Mouse (Mus musculus): ENCODE results near the gene Cdk1.

Cdk1 gene

DNA sequence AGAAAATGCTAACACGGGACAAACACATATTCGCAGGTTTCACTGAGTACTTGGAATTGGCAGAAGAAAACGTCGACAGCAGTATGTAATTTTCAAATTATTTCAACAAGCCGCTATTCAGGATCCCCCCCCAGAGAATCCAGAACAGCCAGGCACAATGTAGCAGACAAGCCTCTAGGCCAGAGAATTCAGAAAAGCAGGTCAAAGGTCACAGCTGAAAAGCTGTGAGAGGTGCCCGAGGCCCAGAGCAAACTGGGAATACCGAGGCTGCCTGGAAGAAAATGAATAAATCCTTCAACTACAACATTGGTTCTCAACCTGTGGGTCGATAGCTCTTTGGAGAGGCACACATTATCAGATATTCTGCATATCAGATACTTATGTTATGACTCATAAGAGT, 4.5 kb downstream of the Cdk1 start:
- DNase-seq (ENCODE audit: low read depth, low spot score): no peak

- no peak for DNase-seq (ENCODE audit: low read depth, low spot score)
Observed at GRCm38 (mm10) chr10:69342328-69342727, 10.4 kb downstream of the Cdk1 start.

DNA sequence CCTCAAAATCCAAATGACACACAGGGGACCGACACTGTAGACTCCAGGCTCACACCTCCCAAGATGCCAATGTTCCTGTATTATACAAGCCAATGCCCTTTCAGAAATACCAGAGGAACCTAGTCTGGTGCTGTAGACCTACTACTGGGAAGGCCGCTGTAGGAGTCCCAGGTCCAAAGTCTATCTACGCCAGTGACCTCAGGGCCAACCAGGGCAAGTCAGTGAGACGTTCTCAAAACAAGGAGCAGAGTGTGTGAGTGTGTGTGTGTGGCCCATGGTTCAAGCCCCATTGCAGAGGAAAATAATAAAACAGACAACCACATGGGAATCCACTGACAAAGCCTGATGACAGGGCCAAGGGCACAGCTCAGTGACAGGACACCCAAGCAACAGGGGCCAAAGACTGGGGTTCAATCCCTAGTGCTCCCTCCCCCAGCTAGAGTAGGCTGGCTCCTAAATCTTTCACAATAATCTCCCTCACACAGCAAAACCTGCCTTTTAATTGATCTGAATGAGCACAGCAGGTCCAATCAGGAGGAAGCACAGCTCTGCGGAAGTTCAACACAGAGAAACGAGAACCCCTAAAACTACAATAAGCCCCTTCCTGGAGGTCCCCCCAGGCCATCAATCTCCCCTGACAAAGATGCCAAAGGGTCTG, 11.0 kb downstream of the Cdk1 start:
- DNase-seq (ENCODE audit: low read depth, low spot score): no peak

- DNase-seq (ENCODE audit: low read depth, low spot score): no peak
Observed at GRCm38 (mm10) chr10:69340001-69340400, 12.7 kb downstream of the Cdk1 start.

DNA sequence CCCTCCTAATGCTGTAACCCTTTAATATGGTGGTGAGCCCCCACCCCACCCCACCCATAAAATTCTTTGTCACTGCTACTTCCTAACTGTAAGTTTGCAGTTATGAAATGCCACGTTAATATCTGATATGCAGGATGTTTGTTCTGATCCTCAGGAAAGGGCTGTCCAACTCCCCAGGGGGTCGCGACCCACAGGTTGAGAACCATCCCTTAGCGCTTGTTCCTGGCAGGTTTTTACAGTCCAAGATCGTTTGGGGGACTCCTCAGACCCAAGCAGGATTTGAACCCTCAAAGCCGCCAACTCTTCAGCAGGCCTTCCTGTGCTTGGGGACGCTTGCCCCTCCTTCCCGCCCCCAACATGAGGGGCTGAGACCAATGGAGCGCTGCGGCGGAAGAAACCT, 16.5 kb downstream of the Cdk1 start:
- no peak for DNase-seq (ENCODE audit: low read depth, low spot score)

GRCm38 (mm10) chr10:69335611-69336010, 17.1 kb downstream of the Cdk1 start:
- no peak for DNase-seq (ENCODE audit: low read depth, low spot score)

- no peak for DNase-seq (ENCODE audit: low read depth, low spot score)
Observed at GRCm38 (mm10) chr10:69335195-69335536, 17.6 kb downstream of the Cdk1 start.

DNA sequence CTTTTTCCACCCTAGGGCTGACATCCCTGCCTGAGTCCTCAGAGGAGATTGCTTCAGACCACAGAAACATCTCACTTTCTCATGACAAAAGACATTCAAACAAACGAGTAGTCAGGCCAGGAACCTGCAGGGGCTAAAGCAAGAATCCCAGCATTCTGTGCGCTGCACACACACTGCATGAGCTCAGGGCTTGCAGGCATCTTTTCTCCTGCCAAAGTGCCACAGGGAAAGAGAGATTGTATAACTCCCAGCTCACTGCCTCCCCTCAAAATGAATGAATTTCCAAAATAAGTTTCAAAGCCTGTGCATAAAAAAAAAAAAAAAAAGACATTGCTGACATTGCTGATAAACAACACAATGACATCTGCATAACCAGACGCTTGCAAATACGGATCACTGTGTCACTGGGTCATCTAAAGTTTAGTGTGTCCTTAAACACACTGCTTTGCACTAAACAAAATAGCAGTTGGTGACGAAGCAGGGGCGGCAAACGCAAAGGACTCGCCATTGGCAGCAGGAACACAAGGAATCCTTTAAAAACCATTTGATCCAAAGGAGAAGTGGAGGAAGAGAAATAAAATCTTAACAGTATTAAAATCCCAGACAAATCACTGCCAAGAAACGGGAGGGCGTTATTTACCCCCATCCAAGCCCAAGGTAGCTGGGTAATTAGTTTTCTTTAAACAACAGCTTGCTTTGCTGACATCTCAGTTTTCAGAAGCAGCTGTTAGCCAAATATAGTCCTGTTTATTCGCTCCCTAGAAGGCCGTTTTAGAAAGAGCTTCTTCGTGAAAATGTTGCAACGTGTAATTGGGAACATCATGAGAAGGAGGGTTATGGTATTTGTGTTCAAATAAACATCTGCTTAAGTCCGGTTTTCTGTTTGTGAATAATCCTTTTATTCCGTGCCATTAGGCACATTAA, 18.2 kb downstream of the Cdk1 start:
- no peak for DNase-seq (ENCODE audit: low read depth, low spot score)

DNA sequence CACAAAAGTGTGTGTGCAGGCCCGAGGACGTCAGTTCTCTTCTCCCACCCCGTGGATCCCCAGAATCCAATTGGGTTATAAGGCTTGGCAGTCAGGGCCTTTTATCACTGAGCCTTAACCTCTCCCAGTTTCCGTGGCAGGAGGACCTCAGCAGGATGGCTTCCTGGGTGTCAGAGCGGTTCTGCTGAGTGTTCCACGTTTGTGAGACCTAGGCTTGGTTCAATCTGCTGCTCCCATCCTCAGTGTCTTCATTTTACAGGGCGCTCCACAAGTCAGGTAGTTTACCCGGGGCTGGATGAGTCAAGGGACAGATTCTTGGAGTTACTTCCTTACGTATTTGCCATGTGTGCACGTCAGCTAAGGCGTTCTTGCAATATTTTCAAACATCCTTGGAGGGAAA, 19.5 kb downstream of the Cdk1 start:
- no peak for DNase-seq (ENCODE audit: low read depth, low spot score)

DNA sequence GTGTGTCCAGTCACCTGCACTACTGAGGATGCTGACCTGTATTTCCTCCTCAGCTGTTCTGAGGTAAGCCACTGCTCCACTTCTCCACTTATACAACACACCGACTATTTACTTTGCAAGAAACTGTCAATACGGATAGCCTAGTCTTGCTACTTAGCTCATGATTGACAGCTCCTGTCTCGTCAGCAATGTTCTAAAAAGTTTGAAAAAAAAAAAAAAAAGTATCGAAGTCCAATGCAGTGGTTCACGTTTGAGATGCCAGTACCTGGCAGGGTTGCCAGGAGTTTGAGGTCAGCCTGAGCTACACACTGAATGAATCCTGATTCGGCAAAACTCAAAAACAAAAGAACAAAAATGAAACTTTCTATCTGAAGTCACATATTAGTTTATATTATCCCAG, 21.5 kb downstream of the Cdk1 start:
- DNase-seq (ENCODE audit: low read depth, low spot score): no peak

- no peak for DNase-seq (ENCODE audit: low read depth, low spot score)
Observed at GRCm38 (mm10) chr10:69328656-69329046, 24.1 kb downstream of the Cdk1 start.

- DNase-seq (ENCODE audit: low read depth, low spot score): no peak
Observed at GRCm38 (mm10) chr10:69328029-69328655, 24.6 kb downstream of the Cdk1 start.

- DNase-seq (ENCODE audit: low read depth, low spot score): no peak
Observed at GRCm38 (mm10) chr10:69327362-69327761, 25.4 kb downstream of the Cdk1 start.

GRCm38 (mm10) chr10:69326433-69326832, 26.3 kb downstream of the Cdk1 start:
- DNase-seq (ENCODE audit: low read depth, low spot score): no peak

DNA sequence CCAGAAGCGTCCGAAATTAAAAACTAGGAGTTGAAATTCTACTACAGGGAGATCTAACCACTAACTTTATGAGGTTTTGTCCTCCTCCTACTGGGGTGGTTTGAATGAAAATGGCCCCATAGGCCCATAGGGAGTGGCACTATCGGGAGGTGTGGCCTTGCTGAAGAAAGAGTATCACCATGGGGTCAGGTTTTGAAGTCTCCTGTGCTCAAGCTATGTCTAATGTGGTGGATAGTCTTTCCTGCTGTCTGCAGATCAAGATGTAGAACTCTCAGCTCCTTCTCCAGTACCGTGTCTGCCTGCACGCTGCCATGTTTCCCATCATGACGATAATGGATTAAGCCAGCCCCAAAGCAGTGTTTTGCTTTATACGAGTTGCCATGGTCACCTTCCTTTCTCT, 27.9 kb downstream of the Cdk1 start:
- DNase-seq (ENCODE audit: low read depth, low spot score): no peak

GRCm38 (mm10) chr10:69323986-69324385, 28.8 kb downstream of the Cdk1 start:
- no peak for DNase-seq (ENCODE audit: low read depth, low spot score)

- no peak for DNase-seq (ENCODE audit: low read depth, low spot score)
Observed at GRCm38 (mm10) chr10:69321519-69322035, 31.2 kb downstream of the Cdk1 start.

- DNase-seq (ENCODE audit: low read depth, low spot score): peak; percentile 71
Observed at GRCm38 (mm10) chr10:69320667-69321518, 31.8 kb downstream of the Cdk1 start.

- no peak for DNase-seq (ENCODE audit: low read depth, low spot score)
Observed at GRCm38 (mm10) chr10:69318514-69318913, 34.2 kb downstream of the Cdk1 start.

GRCm38 (mm10) chr10:69313944-69314343, 38.8 kb downstream of the Cdk1 start:
- DNase-seq (ENCODE audit: low read depth, low spot score): no peak

DNA sequence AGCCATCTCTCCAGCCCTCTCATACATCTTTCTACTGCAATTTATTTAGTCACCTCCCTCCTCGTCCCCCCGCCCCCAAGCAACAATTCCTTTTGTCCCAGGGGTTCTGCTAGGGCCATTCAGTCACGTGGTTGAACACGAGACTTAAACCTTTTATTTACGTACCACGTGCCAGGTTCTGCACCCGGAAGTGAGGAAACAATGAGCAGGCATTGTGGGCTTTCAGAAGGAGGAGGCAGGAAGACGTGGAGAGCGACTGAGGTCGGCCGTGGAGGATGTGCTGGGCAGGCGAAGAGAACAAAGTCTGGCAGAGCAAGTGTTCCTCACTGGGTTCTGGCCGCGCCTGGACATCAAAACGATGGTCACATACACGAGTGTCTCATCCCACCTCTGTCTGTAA, 40.9 kb downstream of the Cdk1 start:
- no peak for DNase-seq (ENCODE audit: low read depth, low spot score)

DNA sequence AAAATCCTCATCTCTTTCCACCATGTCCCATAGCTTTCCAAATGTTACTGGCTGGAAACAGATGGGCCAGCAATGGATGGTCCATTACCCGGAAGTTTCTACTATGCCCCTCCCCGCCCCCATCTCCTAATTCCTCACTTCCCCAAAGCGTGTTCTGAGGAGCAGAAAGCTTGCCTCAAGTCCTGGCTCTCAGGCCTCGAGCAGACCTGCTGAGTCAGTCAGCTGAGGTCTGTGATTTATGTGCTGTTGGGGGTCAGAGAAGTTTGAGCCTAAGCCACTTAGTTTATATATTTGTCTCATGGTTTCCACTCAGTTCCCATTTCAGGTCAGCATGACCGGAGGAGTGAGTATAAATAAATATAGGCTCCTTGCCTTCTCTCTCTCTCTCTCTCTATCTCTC, 43.6 kb downstream of the Cdk1 start:
- DNase-seq (ENCODE audit: low read depth, low spot score): no peak

Data from brain, embryonic 18.5 days (tissue).